Mouse (Mus musculus): ENCODE results near the gene Nfib. TPM values are rescaled to one million over a fixed set of nuclear protein-coding genes. Genes with fewer than 3 reads are reported as not detected.

The Nfib gene
- polyA plus RNA-seq, 1 experiment from 2014 or later = 164 TPM

DNA sequence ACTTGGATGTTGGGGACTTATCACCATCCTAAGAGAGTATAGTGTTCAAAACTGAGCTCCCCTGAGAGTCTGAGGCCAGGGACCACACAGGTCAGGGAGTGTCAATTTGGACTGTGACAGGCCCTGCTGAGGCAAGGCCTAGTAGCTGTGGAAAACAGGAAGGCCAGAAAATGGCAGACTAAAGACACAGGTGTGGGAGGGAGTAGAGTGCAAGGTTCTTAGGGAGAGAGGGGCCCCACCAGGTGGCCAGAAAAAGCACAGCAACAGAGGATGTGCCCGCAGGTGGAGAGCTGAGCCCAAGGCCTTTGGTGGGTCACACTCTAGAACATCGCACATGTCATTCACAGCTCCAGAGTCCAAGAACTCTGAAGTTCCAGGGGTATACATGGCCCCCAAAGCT is 10.3 kb upstream of the Nfib start:
- ATAC-seq = no peak

DNA sequence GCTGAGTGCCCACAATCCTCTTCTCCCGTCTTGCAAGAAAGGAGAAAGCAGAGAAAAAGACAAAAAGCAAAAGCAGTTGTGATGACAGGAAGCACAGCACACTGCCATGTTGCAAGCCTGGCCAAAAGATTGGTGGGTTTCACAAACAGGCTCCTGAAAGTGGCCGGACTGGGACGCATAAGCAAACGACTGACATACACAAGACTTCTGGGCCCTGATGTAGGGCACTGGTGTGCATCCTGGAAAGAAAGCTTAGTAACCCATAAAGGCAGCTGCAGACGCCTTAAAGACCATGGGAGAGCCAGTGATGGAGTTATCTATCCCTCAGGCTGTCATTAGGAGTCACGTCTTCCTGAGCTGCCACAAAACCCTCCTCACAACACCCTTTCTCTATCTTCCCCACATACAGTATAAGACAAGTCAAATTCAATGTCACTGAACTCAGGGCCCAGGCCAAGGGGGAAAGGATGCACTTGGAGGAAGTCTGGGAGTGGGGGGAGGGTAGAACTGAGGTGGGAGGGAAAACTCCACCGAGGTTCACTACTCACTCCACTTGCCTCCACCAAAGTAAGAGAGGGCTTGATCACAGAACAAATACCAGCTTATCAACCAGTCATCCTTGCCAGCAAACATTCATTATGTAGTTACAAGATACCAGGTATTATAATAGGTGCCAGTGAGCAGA is 6.2 kb upstream of the Nfib start:
- no peaks in the 10 kb centered on the region for H3K27me3 ChIP-seq (replicated peaks; ENCODE audit: control insufficient read depth, insufficient read depth, low read length)
- H3K4me1 ChIP-seq (ENCODE audit: control insufficient read depth, insufficient read depth, low read length) = no peaks in the 10 kb centered on the region
- no peak overlapping the region for H3K4me3 ChIP-seq (ENCODE audit: low read depth, low read length)
- no peak overlapping the region for H3K9ac ChIP-seq (ENCODE audit: low read length)
- H3K9me3 ChIP-seq (replicated peaks; ENCODE audit: control insufficient read depth, low read length) = no peaks in the 10 kb centered on the region
- WGBS = 86% methylated on average over 7 of the region's 7 CpGs
- no peak overlapping the region for H3K4me2 ChIP-seq (ENCODE audit: low read length)
- H3K36me3 ChIP-seq (ENCODE audit: control insufficient read depth, insufficient read depth, low read length) = no peaks in the 10 kb centered on the region
- DNase-seq (ENCODE audit: low spot score) (no peak), ATAC-seq (no peak)
- H3K27ac ChIP-seq (ENCODE audit: low read depth, low read length) = no peak overlapping the region

More for the DNA sequence above, 10.3 kb upstream of the Nfib start:
- Histone ChIP-seq H3K4me2 (ENCODE audit: low read length) (no peak overlapping the region), H3K4me3 (ENCODE audit: low read depth, low read length) (no peak overlapping the region), H3K27me3 (replicated peaks; ENCODE audit: control insufficient read depth, insufficient read depth, low read length) (no peaks in the 10 kb centered on the region), H3K36me3 (ENCODE audit: control insufficient read depth, insufficient read depth, low read length) (no peaks in the 10 kb centered on the region), H3K27ac (ENCODE audit: low read depth, low read length) (no peak overlapping the region), H3K9me3 (replicated peaks; ENCODE audit: control insufficient read depth, low read length) (peaks cover 10% of the 10 kb centered on the region), H3K4me1 (ENCODE audit: control insufficient read depth, insufficient read depth, low read length) (no peaks in the 10 kb centered on the region), H3K9ac (ENCODE audit: low read length) (no peak overlapping the region)
- no peak for DNase-seq (ENCODE audit: low spot score)
- 81% methylated on average over 2 of the region's 2 CpGs for WGBS

DNA sequence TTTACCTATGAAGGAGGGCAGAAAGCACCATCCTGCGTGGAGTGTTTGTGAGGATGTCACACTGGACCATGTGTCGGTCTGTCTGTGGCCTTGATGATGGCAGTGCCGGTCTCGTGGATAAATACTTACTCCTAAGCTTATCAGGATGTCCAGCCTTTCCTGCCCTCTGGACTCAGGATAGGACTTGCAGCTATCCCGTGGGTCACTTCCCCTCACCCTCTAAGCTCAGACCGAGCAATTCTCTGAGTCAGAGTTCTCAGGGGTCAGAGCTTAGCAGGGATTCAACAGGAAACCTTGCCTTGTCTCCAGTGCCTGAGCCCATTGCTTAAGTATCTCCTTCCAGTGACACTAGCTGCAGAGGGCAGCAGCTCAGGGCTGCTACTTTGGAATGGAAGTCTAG is 4.1 kb upstream of the Nfib start:
- H3K4me2 ChIP-seq (ENCODE audit: low read length) = no peak overlapping the region
- H3K4me1 ChIP-seq (ENCODE audit: control insufficient read depth, insufficient read depth, low read length) = peaks cover 18% of the 10 kb centered on the region
- no peak for DNase-seq (ENCODE audit: low spot score)
- H3K9me3 ChIP-seq (replicated peaks; ENCODE audit: control insufficient read depth, low read length) = no peaks in the 10 kb centered on the region
- no peak overlapping the region for H3K4me3 ChIP-seq (ENCODE audit: low read depth, low read length)
- H3K27ac ChIP-seq (ENCODE audit: low read depth, low read length) = no peak overlapping the region
- ATAC-seq = no peak
- WGBS = 89% methylated on average over 6 of the region's 6 CpGs
- H3K27me3 ChIP-seq (replicated peaks; ENCODE audit: control insufficient read depth, insufficient read depth, low read length) = no peaks in the 10 kb centered on the region
- no peaks in the 10 kb centered on the region for H3K36me3 ChIP-seq (ENCODE audit: control insufficient read depth, insufficient read depth, low read length)
- no peak overlapping the region for H3K9ac ChIP-seq (ENCODE audit: low read length)

DNA sequence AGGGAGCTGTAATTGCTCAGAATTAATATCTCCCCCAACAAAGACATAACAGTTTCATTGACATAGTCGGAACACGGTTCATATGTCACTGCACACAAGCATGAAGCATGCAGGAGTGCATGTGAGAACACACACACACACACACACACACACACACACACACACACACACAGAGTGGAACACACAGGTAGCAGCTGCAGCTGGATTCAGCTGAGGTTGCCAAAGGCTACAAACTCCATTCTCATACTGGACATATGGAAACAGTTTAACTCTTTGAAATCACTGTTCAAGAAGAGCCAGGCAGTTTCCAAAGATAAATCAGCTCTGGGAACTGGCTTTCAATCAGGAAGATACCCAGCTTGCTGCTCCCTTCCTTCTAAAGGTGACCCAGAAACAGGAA is 462 bp upstream of the Nfib start:
- ATAC-seq (no peak), DNase-seq (ENCODE audit: low spot score) (no peak)
- no peaks in the 10 kb centered on the region for H3K36me3 ChIP-seq (ENCODE audit: control insufficient read depth, insufficient read depth, low read length)
- peak overlapping the region; percentile 82; the same call in 1 of the 2 replicates for H3K27ac ChIP-seq (ENCODE audit: low read depth, low read length)
- no peak overlapping the region; the same call in 1 of the 2 replicates for H3K4me2 ChIP-seq (ENCODE audit: low read length)
- no peaks in the 10 kb centered on the region for H3K9me3 ChIP-seq (replicated peaks; ENCODE audit: control insufficient read depth, low read length)
- no peak overlapping the region for H3K4me3 ChIP-seq (ENCODE audit: low read depth, low read length)
- H3K27me3 ChIP-seq (replicated peaks; ENCODE audit: control insufficient read depth, insufficient read depth, low read length) = no peaks in the 10 kb centered on the region
- no peak overlapping the region for H3K9ac ChIP-seq (ENCODE audit: low read length)
- 14% methylated on average over 2 of the region's 2 CpGs for WGBS
- peaks cover 28% of the 10 kb centered on the region for H3K4me1 ChIP-seq (ENCODE audit: control insufficient read depth, insufficient read depth, low read length)

DNA sequence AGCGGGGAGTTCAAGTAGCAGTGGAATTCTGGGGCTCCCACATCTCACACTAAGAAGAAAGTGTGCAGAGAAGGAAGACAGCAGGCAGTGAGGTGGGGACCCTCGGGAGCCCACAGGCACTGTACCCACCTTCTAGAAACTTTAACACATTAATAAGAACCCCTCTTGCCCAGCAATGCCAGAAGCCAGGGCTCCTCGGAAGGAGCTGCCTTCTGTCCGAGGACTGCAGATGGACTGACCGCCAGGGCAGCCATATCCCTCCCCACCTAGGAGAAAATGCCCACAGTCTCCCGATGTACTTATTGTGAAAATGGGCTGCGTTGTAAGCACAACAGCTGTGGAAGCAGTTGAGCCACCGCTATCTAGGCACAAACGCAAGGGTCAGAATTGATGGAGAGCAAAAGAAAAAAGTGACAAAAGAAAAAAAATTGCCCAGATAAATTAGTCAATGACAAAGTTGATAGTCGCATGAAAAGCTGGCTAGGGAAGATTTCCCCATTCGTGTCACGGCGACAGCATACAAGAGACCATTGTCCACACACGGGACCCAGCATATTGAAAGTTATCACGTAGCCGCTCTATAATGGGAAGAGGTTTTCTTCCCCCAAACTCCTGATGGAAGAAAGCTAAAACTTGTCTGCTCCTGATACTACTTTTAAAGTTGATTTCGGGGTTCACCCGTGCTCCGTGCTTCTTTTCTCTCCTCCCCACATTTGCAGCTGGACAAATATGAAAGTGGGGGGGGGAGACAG is 1.3 kb downstream of the Nfib start:
- WGBS = 11% methylated on average over 19 of the region's 19 CpGs
- no peaks in the 10 kb centered on the region for H3K9me3 ChIP-seq (replicated peaks; ENCODE audit: control insufficient read depth, low read length)
- DNase-seq (ENCODE audit: low spot score) (peak; percentile 66), ATAC-seq (peak; percentile 37)
- H3K4me3 ChIP-seq (ENCODE audit: low read depth, low read length) = peak overlapping the region; percentile 16
- H3K36me3 ChIP-seq (ENCODE audit: control insufficient read depth, insufficient read depth, low read length) = no peaks in the 10 kb centered on the region
- peak overlapping the region; percentile 41 for H3K4me2 ChIP-seq (ENCODE audit: low read length)
- H3K9ac ChIP-seq (ENCODE audit: low read length) = peak overlapping the region; percentile 38; the same call in 1 of the 2 replicates
- H3K27ac ChIP-seq (ENCODE audit: low read depth, low read length) = peak overlapping the region; percentile 65
- H3K27me3 ChIP-seq (replicated peaks; ENCODE audit: control insufficient read depth, insufficient read depth, low read length) = no peaks in the 10 kb centered on the region
- H3K4me1 ChIP-seq (ENCODE audit: control insufficient read depth, insufficient read depth, low read length) = peaks cover 28% of the 10 kb centered on the region

DNA sequence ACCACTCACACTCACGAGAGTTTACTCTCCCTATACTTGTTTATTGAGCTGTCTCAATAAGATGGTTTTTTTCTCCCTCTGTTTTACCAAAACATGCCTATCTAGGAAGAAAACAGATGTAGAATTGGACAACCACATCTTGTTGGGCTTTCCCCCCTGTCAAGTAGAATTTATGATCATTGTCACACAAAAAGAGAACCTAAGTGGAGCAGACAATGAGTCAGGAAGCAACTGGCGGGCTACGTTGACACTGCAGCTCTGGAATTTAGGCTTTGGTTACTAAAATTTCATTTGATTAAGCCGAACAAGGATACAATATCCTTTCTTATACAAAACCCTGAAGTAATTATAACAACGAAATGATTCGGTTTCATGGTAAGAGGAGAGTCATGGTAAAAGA is 2.7 kb downstream of the Nfib start:
- no peak overlapping the region for H3K9ac ChIP-seq (ENCODE audit: low read length)
- no peak overlapping the region for H3K4me2 ChIP-seq (ENCODE audit: low read length)
- ATAC-seq = no peak
- H3K4me3 ChIP-seq (ENCODE audit: low read depth, low read length) = no peak overlapping the region
- peaks cover 28% of the 10 kb centered on the region for H3K4me1 ChIP-seq (ENCODE audit: control insufficient read depth, insufficient read depth, low read length)
- 66% methylated on average over 6 of the region's 6 CpGs for WGBS
- H3K36me3 ChIP-seq (ENCODE audit: control insufficient read depth, insufficient read depth, low read length) = no peaks in the 10 kb centered on the region
- H3K9me3 ChIP-seq (replicated peaks; ENCODE audit: control insufficient read depth, low read length) = no peaks in the 10 kb centered on the region
- no peaks in the 10 kb centered on the region for H3K27me3 ChIP-seq (replicated peaks; ENCODE audit: control insufficient read depth, insufficient read depth, low read length)
- DNase-seq (ENCODE audit: low spot score) = no peak
- no peak overlapping the region for H3K27ac ChIP-seq (ENCODE audit: low read depth, low read length)

DNA sequence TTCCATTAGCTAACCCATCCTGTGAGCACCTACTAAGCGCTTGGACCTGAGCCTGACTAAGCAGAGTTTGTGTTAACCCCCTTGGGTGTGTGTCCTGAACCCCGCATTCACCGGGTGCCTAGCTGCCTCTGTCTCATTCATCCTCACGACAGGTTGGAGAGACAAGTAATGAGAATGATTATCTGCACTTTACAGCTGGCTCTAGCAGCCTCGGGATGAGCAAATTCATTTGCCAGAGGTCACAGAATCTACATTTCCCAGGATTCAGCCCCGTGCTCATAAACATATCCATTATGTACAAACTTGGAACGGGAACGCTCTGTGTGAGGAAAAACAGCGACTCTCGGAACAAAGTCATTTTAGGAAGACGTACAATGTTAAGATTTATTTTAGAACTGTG is 6.0 kb downstream of the Nfib start:
- Histone ChIP-seq H3K9ac (ENCODE audit: low read length) (no peak overlapping the region), H3K4me1 (ENCODE audit: control insufficient read depth, insufficient read depth, low read length) (peaks cover 9% of the 10 kb centered on the region; the same call in 1 of the 2 replicates), H3K4me3 (ENCODE audit: low read depth, low read length) (no peak overlapping the region), H3K4me2 (ENCODE audit: low read length) (no peak overlapping the region), H3K27ac (ENCODE audit: low read depth, low read length) (no peak overlapping the region), H3K27me3 (replicated peaks; ENCODE audit: control insufficient read depth, insufficient read depth, low read length) (no peaks in the 10 kb centered on the region), H3K36me3 (ENCODE audit: control insufficient read depth, insufficient read depth, low read length) (no peaks in the 10 kb centered on the region), H3K9me3 (replicated peaks; ENCODE audit: control insufficient read depth, low read length) (no peaks in the 10 kb centered on the region)
- WGBS = 81% methylated on average over 11 of the region's 11 CpGs
- DNase-seq (ENCODE audit: low spot score) (no peak), ATAC-seq (no peak)

DNA sequence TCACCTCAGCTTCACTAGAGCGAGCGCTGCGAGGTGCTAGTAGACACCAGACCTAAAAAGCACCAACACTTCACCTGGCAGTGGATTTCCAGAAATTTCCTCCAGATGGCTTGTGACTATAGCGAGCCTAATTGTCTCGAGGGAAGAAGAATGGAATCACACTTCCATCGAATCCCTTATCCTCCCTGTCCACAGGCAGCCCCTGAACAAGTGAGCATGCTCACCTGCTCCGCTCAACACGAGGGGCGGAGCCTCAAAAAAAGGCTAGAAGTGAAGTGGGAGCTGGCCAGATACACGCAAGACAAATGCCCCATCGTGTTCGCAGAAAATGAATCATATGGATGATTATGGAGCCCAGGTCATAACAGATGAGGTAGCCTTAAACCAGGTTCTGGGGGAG is 6.9 kb downstream of the Nfib start:
- no peak overlapping the region for H3K4me3 ChIP-seq (ENCODE audit: low read depth, low read length)
- WGBS = 85% methylated on average over 12 of the region's 12 CpGs
- H3K27me3 ChIP-seq (replicated peaks; ENCODE audit: control insufficient read depth, insufficient read depth, low read length) = no peaks in the 10 kb centered on the region
- H3K36me3 ChIP-seq (ENCODE audit: control insufficient read depth, insufficient read depth, low read length) = no peaks in the 10 kb centered on the region
- no peak overlapping the region for H3K27ac ChIP-seq (ENCODE audit: low read depth, low read length)
- no peak overlapping the region for H3K9ac ChIP-seq (ENCODE audit: low read length)
- no peak for ATAC-seq
- H3K4me2 ChIP-seq (ENCODE audit: low read length) = no peak overlapping the region
- H3K4me1 ChIP-seq (ENCODE audit: control insufficient read depth, insufficient read depth, low read length) = peaks cover 4% of the 10 kb centered on the region; the same call in 1 of the 2 replicates
- H3K9me3 ChIP-seq (replicated peaks; ENCODE audit: control insufficient read depth, low read length) = no peaks in the 10 kb centered on the region
- no peak for DNase-seq (ENCODE audit: low spot score)

DNA sequence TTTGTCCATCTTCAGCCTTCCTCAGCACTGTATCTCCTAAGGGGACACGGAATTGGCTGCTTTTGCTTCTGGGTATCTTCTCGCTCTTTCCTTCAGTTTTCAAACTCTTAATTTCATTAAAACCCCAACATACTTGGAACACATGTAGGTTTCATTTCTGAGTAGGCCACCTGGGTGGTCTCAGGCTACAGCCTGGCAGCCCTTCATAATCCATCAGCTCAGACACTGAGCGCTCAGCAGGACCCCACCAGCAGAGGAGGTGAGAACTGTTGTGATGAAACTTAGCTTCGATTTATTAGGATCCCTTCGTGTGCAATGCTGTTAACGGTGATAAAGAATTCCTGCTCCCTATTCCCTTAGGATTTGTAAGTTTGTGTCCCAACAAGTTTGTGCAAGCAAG is 8.4 kb downstream of the Nfib start:
- DNase-seq (ENCODE audit: low spot score) = no peak
- peaks cover 8% of the 10 kb centered on the region; the same call in 1 of the 2 replicates for H3K4me1 ChIP-seq (ENCODE audit: control insufficient read depth, insufficient read depth, low read length)
- H3K4me3 ChIP-seq (ENCODE audit: low read depth, low read length) = no peak overlapping the region
- no peak overlapping the region for H3K4me2 ChIP-seq (ENCODE audit: low read length)
- H3K9me3 ChIP-seq (replicated peaks; ENCODE audit: control insufficient read depth, low read length) = no peaks in the 10 kb centered on the region
- H3K9ac ChIP-seq (ENCODE audit: low read length) = no peak overlapping the region
- no peak for ATAC-seq
- H3K36me3 ChIP-seq (ENCODE audit: control insufficient read depth, insufficient read depth, low read length) = no peaks in the 10 kb centered on the region
- H3K27ac ChIP-seq (ENCODE audit: low read depth, low read length) = no peak overlapping the region
- H3K27me3 ChIP-seq (replicated peaks; ENCODE audit: control insufficient read depth, insufficient read depth, low read length) = no peaks in the 10 kb centered on the region
- WGBS = 62% methylated on average over 6 of the region's 6 CpGs

All from forebrain, embryonic 14.5 days (tissue).